Mouse (Mus musculus): ENCODE results near the gene Rgs6.

Gene Rgs6

DNA sequence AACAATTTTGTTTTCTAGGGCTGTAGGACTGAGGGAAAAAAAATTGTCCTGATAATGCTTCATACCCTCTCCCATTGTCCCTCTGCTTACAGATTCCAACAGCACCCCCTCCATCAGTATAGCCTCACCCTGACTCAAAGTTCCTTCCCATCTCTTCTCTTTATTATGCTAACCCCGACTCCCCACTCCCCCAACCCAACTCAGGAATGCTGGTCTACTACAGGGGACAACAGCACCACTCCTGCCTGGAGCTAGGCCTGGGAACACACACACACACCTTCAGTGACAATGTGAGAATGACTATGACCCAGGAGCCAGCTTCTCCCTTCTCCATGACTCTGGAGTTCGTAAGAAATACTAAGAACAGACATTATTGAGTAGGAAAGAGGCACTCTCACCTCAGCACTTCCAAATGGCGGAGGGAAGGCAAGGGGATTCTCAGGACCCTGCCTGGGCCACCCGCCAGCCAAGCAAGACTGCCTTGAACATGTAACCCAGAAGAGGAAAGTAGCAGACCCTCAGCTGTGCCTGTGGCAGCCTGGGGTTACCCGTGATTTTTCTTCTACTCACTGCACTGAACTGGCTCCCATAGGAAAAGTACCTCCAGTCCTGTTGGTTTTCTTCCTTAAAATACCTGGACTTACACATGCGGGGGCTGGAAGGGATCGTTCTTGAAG lies 623.2 kb downstream of the Rgs6 start:
- in situ Hi-C loops (cut with MboI; ENCODE audit: unreplicated experiment in 2 of 2) = no loop called here

All from v-Abl transformed pro-B cells (cell line).